Mouse (Mus musculus) limb, embryonic 15.5 days (tissue): ENCODE data around the gene Ak5. TPM values are rescaled to one million over a fixed set of nuclear protein-coding genes. Genes with fewer than 3 reads are reported as not detected.
"Not testable (repeated sequence)": the region's sequence is repeated elsewhere in the genome, so short reads cannot be mapped to it uniquely, and the experiment has no call there.

ENCODE experiments used
- ATAC-seq: fragments of 200-750 bp; cut with Nextera tagmentation; 2 replicates; pipeline ENCODE4 v1.8.0; 2017; ENCODE audit warnings: low read depth, moderate TSS enrichment; ENCODE audit not compliant: insufficient number of reproducible peaks, low FRiP score, low TSS enrichment
- H3K27ac ChIP-seq: fragments of 300-500 bp; sonication (generic); 2 replicates; pipeline ENCODE4 v1.5.1; 2015; ENCODE audit warnings: moderate library complexity, mild to moderate bottlenecking, inconsistent platforms
- H3K27me3 ChIP-seq: fragments of 300-500 bp; sonication (generic); 2 replicates; pipeline ENCODE4 v1.6.1; 2015; ENCODE audit warnings: inconsistent platforms
- H3K36me3 ChIP-seq: fragments of 300-500 bp; sonication (generic); 2 replicates; pipeline ENCODE4 v1.6.1; 2015; ENCODE audit warnings: inconsistent platforms
- H3K4me1 ChIP-seq: fragments of 300-500 bp; sonication (generic); 2 replicates; pipeline ENCODE4 v1.6.1; 2015; ENCODE audit warnings: inconsistent platforms
- H3K4me2 ChIP-seq: fragments of 300-500 bp; sonication (generic); 2 replicates; pipeline ENCODE4 v1.6.1; 2015; ENCODE audit warnings: mild to moderate bottlenecking, inconsistent platforms
- H3K4me3 ChIP-seq: fragments of 300-500 bp; sonication (generic); 2 replicates; pipeline ENCODE4 v1.5.1; 2015; ENCODE audit warnings: mild to moderate bottlenecking, inconsistent platforms
- H3K9ac ChIP-seq: fragments of 300-500 bp; sonication (generic); 2 replicates; pipeline ENCODE4 v1.6.1; 2015; ENCODE audit warnings: inconsistent platforms
- H3K9me3 ChIP-seq: fragments of 300-500 bp; sonication (generic); 2 replicates; pipeline ENCODE4 v1.6.1; 2016; ENCODE audit warnings: inconsistent platforms
- WGBS: fragments of 180-500 bp; shearing (Covaris S2); methylation state at CpG from one replicate; pipeline ENCODE4 v1.1.7; 2015; 5-methylcytosine and 5-hydroxymethylcytosine counted together
- polyA plus RNA-seq: library from polyadenylated mRNA; unstranded; fragments of >200 nt; fragmentation: Nextera tagmentation; extraction: Ambion mirVana; gene quantifications from 2 replicates; pipeline ENCODE4 v1.2.1, GENCODE M21; 2015

The Ak5 gene
- polyA plus RNA-seq, 1 experiment from 2014 or later: 2.0 TPM

GRCm38 (mm10) chr3:152467312-152467711, 200.8 kb downstream of the Ak5 start:
- no peaks in the 10 kb centered on the region for H3K9me3 ChIP-seq
- no peak overlapping the region for H3K27ac ChIP-seq
- no peaks in the 10 kb centered on the region for H3K27me3 ChIP-seq
- no peak overlapping the region for H3K4me2 ChIP-seq
- no peak overlapping the region for H3K4me3 ChIP-seq
- H3K36me3 ChIP-seq: 0 out of 2 replicates have a peak, but pooled peaks cover 6% of the 10 kb centered on the region
- no peak overlapping the region for H3K9ac ChIP-seq
- WGBS: 62% methylated on average over 4 of the region's 4 CpGs
- H3K4me1 ChIP-seq: peaks cover 14% of the 10 kb centered on the region; the same call in 1 of the 2 replicates
- ATAC-seq: no peak

GRCm38 (mm10) chr3:152466849-152467248, 201.3 kb downstream of the Ak5 start:
- Histone ChIP-seq H3K27me3 (no peaks in the 10 kb centered on the region), H3K9ac (no peak overlapping the region), H3K4me1 (peaks cover 14% of the 10 kb centered on the region; the same call in 1 of the 2 replicates), H3K27ac (no peak overlapping the region), H3K4me3 (no peak overlapping the region), H3K9me3 (no peaks in the 10 kb centered on the region), H3K4me2 (no peak overlapping the region), H3K36me3 (0 out of 2 replicates have a peak, but pooled peaks cover 6% of the 10 kb centered on the region)
- no peak for ATAC-seq
- 82% methylated on average over 9 of the region's 9 CpGs for WGBS

DNA sequence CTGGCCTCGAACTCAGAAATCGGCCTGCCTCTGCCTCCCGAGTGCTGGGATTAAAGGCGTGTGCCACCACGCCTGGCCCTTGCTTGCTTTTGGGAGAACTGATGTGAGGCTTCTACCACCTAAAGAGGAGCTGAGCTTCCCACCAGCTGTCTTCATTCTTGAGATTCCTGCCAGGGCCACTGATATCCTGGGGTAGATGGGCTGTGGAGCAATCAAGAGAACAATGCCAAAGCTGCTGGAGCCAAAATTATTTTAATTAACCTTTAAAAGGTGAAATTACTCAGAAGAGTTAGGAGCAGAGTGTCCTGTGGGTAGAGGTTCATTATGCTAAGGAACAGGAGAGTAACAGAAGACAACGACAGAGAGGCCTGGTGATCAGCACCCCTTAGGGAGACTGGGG, 202.8 kb downstream of the Ak5 start:
- no peak overlapping the region for H3K9ac ChIP-seq
- H3K27ac ChIP-seq: no peak overlapping the region
- H3K4me2 ChIP-seq: no peak overlapping the region
- no peaks in the 10 kb centered on the region for H3K9me3 ChIP-seq
- 84% methylated on average over 6 of the region's 6 CpGs for WGBS
- no peak for ATAC-seq
- H3K27me3 ChIP-seq: no peaks in the 10 kb centered on the region
- peaks cover 13% of the 10 kb centered on the region; the same call in 1 of the 2 replicates for H3K36me3 ChIP-seq
- no peak overlapping the region for H3K4me3 ChIP-seq
- H3K4me1 ChIP-seq: peaks cover 14% of the 10 kb centered on the region; the same call in 1 of the 2 replicates

DNA sequence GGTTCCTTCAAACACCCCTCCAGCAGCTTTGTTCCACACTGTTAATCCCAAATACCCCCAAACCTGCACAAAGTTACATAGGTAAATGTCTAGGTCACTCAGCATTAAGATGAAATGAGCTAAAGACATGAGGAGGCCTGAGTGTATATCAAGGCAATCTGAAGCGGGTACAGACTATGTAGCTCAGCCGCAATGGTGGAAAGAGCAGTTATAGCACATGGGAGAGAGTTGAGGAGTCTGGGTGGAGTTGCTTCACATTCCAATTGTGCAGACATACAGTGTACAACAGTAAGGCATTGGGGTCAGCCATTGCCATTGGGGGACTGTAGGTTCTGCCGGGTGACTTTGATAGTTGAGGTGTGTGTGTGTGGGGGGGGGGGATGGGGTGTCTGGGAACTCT, 203.7 kb downstream of the Ak5 start:
- Histone ChIP-seq H3K9me3 (no peaks in the 10 kb centered on the region), H3K4me2 (no peak overlapping the region), H3K9ac (no peak overlapping the region), H3K36me3 (peaks cover 18% of the 10 kb centered on the region; the same call in 1 of the 2 replicates), H3K27me3 (no peaks in the 10 kb centered on the region), H3K4me3 (no peak overlapping the region), H3K27ac (no peak overlapping the region), H3K4me1 (peaks cover 10% of the 10 kb centered on the region; the same call in 1 of the 2 replicates)
- ATAC-seq: no peak
- WGBS: 92% methylated on average over 3 of the region's 3 CpGs

DNA sequence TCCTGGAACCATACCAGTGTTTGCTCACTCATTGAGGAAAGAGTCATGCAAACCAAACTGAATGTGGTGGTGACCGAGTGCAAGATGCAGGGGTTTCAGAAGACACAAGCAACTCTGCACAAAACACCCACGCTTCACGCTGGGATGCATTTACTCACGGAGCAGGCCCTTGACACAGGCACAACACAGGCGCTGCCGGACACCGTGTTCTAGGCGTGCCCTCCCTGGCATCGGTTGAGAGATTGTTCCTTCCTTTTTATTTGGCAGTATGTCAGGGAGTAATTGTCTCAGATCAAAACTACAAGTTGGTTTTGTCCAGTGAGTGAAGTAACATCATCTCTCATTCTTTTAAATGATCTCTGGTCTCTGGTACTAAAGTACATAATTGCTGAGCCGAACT, 205.3 kb downstream of the Ak5 start:
- no peak overlapping the region for H3K4me2 ChIP-seq
- H3K27me3 ChIP-seq: no peaks in the 10 kb centered on the region
- no peak overlapping the region for H3K27ac ChIP-seq
- peaks cover 3% of the 10 kb centered on the region; the same call in 1 of the 2 replicates for H3K4me1 ChIP-seq
- WGBS: 91% methylated on average over 10 of the region's 10 CpGs
- ATAC-seq: no peak
- no peak overlapping the region for H3K9ac ChIP-seq
- no peak overlapping the region for H3K4me3 ChIP-seq
- no peaks in the 10 kb centered on the region for H3K9me3 ChIP-seq
- H3K36me3 ChIP-seq: peaks cover 26% of the 10 kb centered on the region

- 86% methylated on average over 10 of the region's 10 CpGs for WGBS
- no peak for ATAC-seq
- Histone ChIP-seq H3K27ac (no peak overlapping the region), H3K36me3 (peaks cover 33% of the 10 kb centered on the region), H3K27me3 (no peaks in the 10 kb centered on the region), H3K9ac (no peak overlapping the region), H3K4me1 (peaks cover 3% of the 10 kb centered on the region; the same call in 1 of the 2 replicates), H3K4me2 (no peak overlapping the region), H3K4me3 (no peak overlapping the region), H3K9me3 (no peaks in the 10 kb centered on the region)
Observed at GRCm38 (mm10) chr3:152462038-152462547, 206.1 kb downstream of the Ak5 start.

DNA sequence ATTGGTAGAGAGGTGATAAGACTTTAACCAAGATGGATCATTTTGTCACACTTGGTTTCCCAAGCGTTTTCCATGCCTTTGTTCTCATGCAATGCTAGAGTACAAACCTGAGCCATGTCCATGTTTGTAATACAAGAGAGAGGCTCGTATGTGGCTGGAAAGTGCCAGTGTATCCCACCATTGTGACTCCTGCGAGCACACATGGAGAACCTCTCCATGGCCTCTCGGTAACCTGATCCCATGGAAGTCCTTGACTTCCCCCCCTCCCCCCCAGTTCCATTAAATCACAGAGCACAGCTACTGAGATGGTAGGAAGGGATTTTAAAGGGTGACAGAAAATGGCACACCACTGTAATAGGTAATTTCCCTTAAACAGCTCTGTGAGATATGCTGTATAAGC, 207.4 kb downstream of the Ak5 start:
- Histone ChIP-seq H3K9me3 (no peaks in the 10 kb centered on the region), H3K36me3 (peaks cover 44% of the 10 kb centered on the region), H3K27me3 (no peaks in the 10 kb centered on the region), H3K9ac (no peak overlapping the region), H3K4me1 (no peaks in the 10 kb centered on the region), H3K4me2 (no peak overlapping the region), H3K4me3 (no peak overlapping the region), H3K27ac (no peak overlapping the region)
- ATAC-seq: no peak
- 25% methylated on average over 4 of the region's 4 CpGs for WGBS

DNA sequence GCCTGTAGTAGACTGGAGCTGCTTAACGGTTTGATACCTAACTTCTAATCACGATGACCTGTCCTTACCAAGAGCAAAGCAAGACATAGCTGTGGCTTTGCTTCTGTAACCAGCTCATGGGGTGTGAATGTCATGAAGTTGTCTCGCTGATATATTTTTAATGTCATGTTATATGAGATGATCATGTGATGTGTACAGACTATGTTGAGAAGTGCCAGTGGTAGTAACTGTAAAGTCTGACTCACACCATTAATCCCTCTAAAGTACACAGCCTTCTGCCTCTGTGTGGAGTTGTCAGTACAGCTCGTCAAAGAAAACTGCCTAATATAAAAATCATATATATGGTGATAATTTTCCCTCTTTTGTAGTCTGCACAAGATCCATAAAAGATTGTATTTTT, 209.3 kb downstream of the Ak5 start:
- H3K9me3 ChIP-seq, H3K4me1 ChIP-seq, H3K27me3 ChIP-seq, H3K4me3 ChIP-seq, H3K27ac ChIP-seq, H3K4me2 ChIP-seq, ATAC-seq, H3K9ac ChIP-seq: not testable (repeated sequence)
- H3K36me3 ChIP-seq: peaks cover 60% of the 10 kb centered on the region
- 77% methylated on average over 4 of the region's 4 CpGs for WGBS

DNA sequence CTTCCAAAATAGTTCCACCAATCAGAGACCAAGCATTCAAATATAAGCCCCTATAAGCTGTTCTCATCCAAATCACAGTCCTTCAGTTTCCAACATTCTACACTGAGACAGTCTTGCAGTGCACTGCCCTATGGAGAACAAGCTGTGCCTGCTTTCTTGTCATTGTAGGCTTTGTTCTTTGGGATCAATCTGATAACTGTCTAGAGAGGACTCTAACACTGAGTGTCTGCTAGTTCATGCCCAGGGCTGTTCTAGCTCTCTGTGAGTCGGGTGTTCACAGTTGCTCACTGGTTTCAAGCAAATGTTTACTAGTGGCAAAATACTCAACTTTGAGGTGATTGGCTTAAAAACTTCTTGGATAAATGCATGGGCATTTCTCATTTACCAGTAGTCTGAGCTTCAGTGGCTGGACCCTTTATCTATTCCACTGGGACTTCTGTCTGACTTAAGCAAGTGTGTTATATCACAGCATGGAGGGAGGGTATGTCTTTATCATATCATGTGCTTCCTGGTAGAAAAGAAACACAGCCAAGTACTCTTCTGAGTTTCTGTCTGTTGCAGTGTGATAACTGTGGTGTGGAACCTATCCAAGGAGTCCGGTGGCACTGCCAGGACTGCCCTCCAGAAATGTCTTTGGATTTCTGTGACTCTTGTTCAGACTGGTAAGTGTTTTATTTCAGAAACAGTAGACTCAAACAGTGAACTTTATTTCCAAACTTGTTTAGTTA, 210.7 kb downstream of the Ak5 start:
- Histone ChIP-seq H3K4me3 (no peak overlapping the region), H3K4me2 (no peak overlapping the region), H3K4me1 (no peaks in the 10 kb centered on the region), H3K36me3 (peaks cover 54% of the 10 kb centered on the region), H3K9ac (no peak overlapping the region), H3K27me3 (no peaks in the 10 kb centered on the region), H3K27ac (no peak overlapping the region), H3K9me3 (no peaks in the 10 kb centered on the region)
- no peak for ATAC-seq
- 97% methylated on average over 2 of the region's 2 CpGs for WGBS

DNA sequence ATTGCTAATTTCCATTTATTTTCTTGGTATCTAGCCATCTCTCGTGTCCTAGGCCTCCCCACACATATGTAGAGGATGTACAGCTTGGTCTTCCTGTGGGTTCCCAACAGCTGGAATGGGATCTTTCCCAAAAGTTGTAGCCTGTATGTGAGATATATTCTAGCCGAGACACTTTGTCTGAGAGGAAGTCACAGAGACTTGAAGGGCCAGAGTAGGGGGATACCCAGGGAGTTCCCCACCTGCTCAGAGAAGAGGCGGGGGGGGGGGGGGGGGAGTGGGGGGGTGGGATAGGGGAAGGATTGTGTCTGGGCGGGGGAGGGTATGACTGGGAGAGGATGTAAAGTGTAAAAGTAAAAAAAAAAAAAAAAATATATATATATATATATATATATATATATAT, 215.0 kb downstream of the Ak5 start:
- ATAC-seq: no peak
- 87% methylated on average over 3 of the region's 4 CpGs for WGBS

GRCm38 (mm10) chr3:152446966-152447365, 221.2 kb downstream of the Ak5 start:
- H3K4me1 ChIP-seq: no peaks in the 10 kb centered on the region
- no peak overlapping the region for H3K4me3 ChIP-seq
- 97% methylated on average over 1 of the region's 1 CpGs for WGBS
- H3K27me3 ChIP-seq: no peaks in the 10 kb centered on the region
- H3K4me2 ChIP-seq: no peak overlapping the region
- no peak overlapping the region for H3K9ac ChIP-seq
- H3K27ac ChIP-seq: no peak overlapping the region
- ATAC-seq: no peak
- H3K36me3 ChIP-seq: peaks cover 20% of the 10 kb centered on the region
- H3K9me3 ChIP-seq: no peaks in the 10 kb centered on the region

More for the DNA sequence above, 215.0 kb downstream of the Ak5 start:
- Histone ChIP-seq H3K9me3 (no peaks in the 10 kb centered on the region), H3K27ac (no peak overlapping the region), H3K27me3 (no peaks in the 10 kb centered on the region), H3K4me2 (no peak overlapping the region), H3K36me3 (peaks cover 60% of the 10 kb centered on the region), H3K4me1 (no peaks in the 10 kb centered on the region), H3K4me3 (no peak overlapping the region), H3K9ac (no peak overlapping the region)

- no peak overlapping the region for H3K4me2 ChIP-seq
Observed at GRCm38 (mm10) chr3:152444114-152444513, 224.0 kb downstream of the Ak5 start.

More at GRCm38 (mm10) chr3:152444114-152444513, 224.0 kb downstream of the Ak5 start:
- H3K27ac ChIP-seq: no peak overlapping the region
- no peaks in the 10 kb centered on the region for H3K4me1 ChIP-seq
- no peak for ATAC-seq
- WGBS: 86% methylated on average over 3 of the region's 3 CpGs
- H3K27me3 ChIP-seq: no peaks in the 10 kb centered on the region
- peaks cover 3% of the 10 kb centered on the region; the same call in 1 of the 2 replicates for H3K36me3 ChIP-seq
- H3K4me3 ChIP-seq: no peak overlapping the region
- H3K9me3 ChIP-seq: no peaks in the 10 kb centered on the region
- H3K9ac ChIP-seq: no peak overlapping the region
